Mouse (Mus musculus): Measurements from ENCODE around the gene Hip1r. TPM values are rescaled to one million over a fixed set of nuclear protein-coding genes. Genes with fewer than 3 reads are reported as not detected.

Hip1r gene
- polyA plus RNA-seq, 1 experiment: not detected

- no peak overlapping the region for H3K27ac ChIP-seq (ENCODE audit: insufficient read depth, low read depth, low read length)
- WGBS: 84% methylated on average over 20 of the region's 20 CpGs
- TF ChIP-seq CTCF (IDR thresholded peaks at IDR 0.05; ENCODE audit: insufficient read depth, low read depth, low read length): no peak
- TF ChIP-seq POLR2A (IDR thresholded peaks at IDR 0.05; ENCODE audit: insufficient read depth, low read depth, low read length): no peak
- no peak overlapping the region for H3K4me3 ChIP-seq (ENCODE audit: insufficient read depth, low read depth, low read length)
- peaks cover 26% of the 10 kb centered on the region for H3K4me1 ChIP-seq (ENCODE audit: control insufficient read depth, insufficient read depth, low read length)
Measured at GRCm38 (mm10) chr5:123989941-123990885, 16.8 kb downstream of the Hip1r start.

GRCm38 (mm10) chr5:123991321-123991720 lies 17.9 kb downstream of the Hip1r start:
- 87% methylated on average over 6 of the region's 6 CpGs for WGBS
- TF ChIP-seq POLR2A (IDR thresholded peaks at IDR 0.05; ENCODE audit: insufficient read depth, low read depth, low read length) (no peak), CTCF (IDR thresholded peaks at IDR 0.05; ENCODE audit: insufficient read depth, low read depth, low read length) (no peak)
- no peak overlapping the region for H3K27ac ChIP-seq (ENCODE audit: insufficient read depth, low read depth, low read length)
- no peak overlapping the region for H3K4me3 ChIP-seq (ENCODE audit: insufficient read depth, low read depth, low read length)
- peaks cover 22% of the 10 kb centered on the region for H3K4me1 ChIP-seq (ENCODE audit: control insufficient read depth, insufficient read depth, low read length)

- WGBS: 52% methylated on average over 10 of the region's 10 CpGs
- peak overlapping the region; percentile 38 for H3K27ac ChIP-seq (ENCODE audit: insufficient read depth, low read depth, low read length)
- TF ChIP-seq POLR2A (IDR thresholded peaks at IDR 0.05; ENCODE audit: insufficient read depth, low read depth, low read length) (no peak), CTCF (IDR thresholded peaks at IDR 0.05; ENCODE audit: insufficient read depth, low read depth, low read length) (no peak)
- H3K4me3 ChIP-seq (ENCODE audit: insufficient read depth, low read depth, low read length): no peak overlapping the region
- peaks cover 27% of the 10 kb centered on the region for H3K4me1 ChIP-seq (ENCODE audit: control insufficient read depth, insufficient read depth, low read length)
Measured at GRCm38 (mm10) chr5:123992193-123992637, 18.8 kb downstream of the Hip1r start.

- H3K4me3 ChIP-seq (ENCODE audit: insufficient read depth, low read depth, low read length): no peak overlapping the region
- peaks cover 30% of the 10 kb centered on the region for H3K4me1 ChIP-seq (ENCODE audit: control insufficient read depth, insufficient read depth, low read length)
- 35% methylated on average over 5 of the region's 5 CpGs for WGBS
- no peak for TF ChIP-seq POLR2A (IDR thresholded peaks at IDR 0.05; ENCODE audit: insufficient read depth, low read depth, low read length)
- peak; percentile 92 for TF ChIP-seq CTCF (IDR thresholded peaks at IDR 0.05; ENCODE audit: insufficient read depth, low read depth, low read length)
- peak overlapping the region; percentile 38; the same call in 1 of the 2 replicates for H3K27ac ChIP-seq (ENCODE audit: insufficient read depth, low read depth, low read length)
Measured at GRCm38 (mm10) chr5:123992794-123993193, 19.4 kb downstream of the Hip1r start.

GRCm38 (mm10) chr5:123993263-123994036 lies 20.0 kb downstream of the Hip1r start:
- WGBS: 36% methylated on average over 7 of the region's 7 CpGs
- H3K27ac ChIP-seq (ENCODE audit: insufficient read depth, low read depth, low read length): 0 out of 2 replicates have a peak overlapping the region, but pooled peaks have one; percentile 4
- H3K4me1 ChIP-seq (ENCODE audit: control insufficient read depth, insufficient read depth, low read length): peaks cover 34% of the 10 kb centered on the region
- no peak for TF ChIP-seq POLR2A (IDR thresholded peaks at IDR 0.05; ENCODE audit: insufficient read depth, low read depth, low read length)
- TF ChIP-seq CTCF (IDR thresholded peaks at IDR 0.05; ENCODE audit: insufficient read depth, low read depth, low read length): no peak
- H3K4me3 ChIP-seq (ENCODE audit: insufficient read depth, low read depth, low read length): no peak overlapping the region

GRCm38 (mm10) chr5:123994468-123994867 lies 21.0 kb downstream of the Hip1r start:
- Histone ChIP-seq H3K4me1 (ENCODE audit: control insufficient read depth, insufficient read depth, low read length) (peaks cover 34% of the 10 kb centered on the region), H3K4me3 (ENCODE audit: insufficient read depth, low read depth, low read length) (no peak overlapping the region), H3K27ac (ENCODE audit: insufficient read depth, low read depth, low read length) (no peak overlapping the region)
- WGBS: 95% methylated on average over 7 of the region's 7 CpGs
- TF ChIP-seq CTCF (IDR thresholded peaks at IDR 0.05; ENCODE audit: insufficient read depth, low read depth, low read length): no peak
- TF ChIP-seq POLR2A (IDR thresholded peaks at IDR 0.05; ENCODE audit: insufficient read depth, low read depth, low read length): no peak

GRCm38 (mm10) chr5:123995388-123995787 lies 22.0 kb downstream of the Hip1r start:
- TF ChIP-seq POLR2A (IDR thresholded peaks at IDR 0.05; ENCODE audit: insufficient read depth, low read depth, low read length) (no peak), CTCF (IDR thresholded peaks at IDR 0.05; ENCODE audit: insufficient read depth, low read depth, low read length) (no peak)
- 86% methylated on average over 6 of the region's 6 CpGs for WGBS
- peaks cover 34% of the 10 kb centered on the region for H3K4me1 ChIP-seq (ENCODE audit: control insufficient read depth, insufficient read depth, low read length)
- no peak overlapping the region for H3K27ac ChIP-seq (ENCODE audit: insufficient read depth, low read depth, low read length)
- H3K4me3 ChIP-seq (ENCODE audit: insufficient read depth, low read depth, low read length): no peak overlapping the region

GRCm38 (mm10) chr5:123996194-123996593 lies 22.8 kb downstream of the Hip1r start:
- H3K4me1 ChIP-seq (ENCODE audit: control insufficient read depth, insufficient read depth, low read length): peaks cover 34% of the 10 kb centered on the region
- no peak for TF ChIP-seq POLR2A (IDR thresholded peaks at IDR 0.05; ENCODE audit: insufficient read depth, low read depth, low read length)
- TF ChIP-seq CTCF (IDR thresholded peaks at IDR 0.05; ENCODE audit: insufficient read depth, low read depth, low read length): no peak
- no peak overlapping the region for H3K27ac ChIP-seq (ENCODE audit: insufficient read depth, low read depth, low read length)
- H3K4me3 ChIP-seq (ENCODE audit: insufficient read depth, low read depth, low read length): no peak overlapping the region
- 83% methylated on average over 10 of the region's 10 CpGs for WGBS
